Mouse (Mus musculus) stomach, postnatal 0 days (tissue): ENCODE measurements around the gene Ccn1. TPM values are rescaled to one million over a fixed set of nuclear protein-coding genes. Genes with fewer than 3 reads are reported as not detected.

Source experiments
- ATAC-seq: fragments of 200-750 bp; cut with Nextera tagmentation; 2 replicates; pipeline ENCODE4 v1.8.0; 2017; ENCODE audit not compliant: low FRiP score, low TSS enrichment
- DNase-seq: peaks from one replicate; pipeline ENCODE4 v3.0.0-alpha.2; 2016; ENCODE audit warnings: low spot score
- H3K27ac ChIP-seq: fragments of 300-500 bp; sonication (generic); replicated peaks from 2 replicates; pipeline ENCODE4 v1.5.1; 2014; ENCODE audit warnings: mild to moderate bottlenecking, control low read depth
- H3K27me3 ChIP-seq: fragments of 300-500 bp; sonication (generic); 2 replicates; pipeline ENCODE4 v1.6.1; 2014; ENCODE audit warnings: low read length; ENCODE audit not compliant: control insufficient read depth, insufficient read depth
- H3K36me3 ChIP-seq: fragments of 300-500 bp; sonication (generic); 2 replicates; pipeline ENCODE4 v1.6.1; 2014; ENCODE audit warnings: low read length, mixed read lengths; ENCODE audit not compliant: control insufficient read depth, insufficient read depth
- H3K4me1 ChIP-seq: fragments of 300-500 bp; sonication (generic); replicated peaks from 2 replicates; pipeline ENCODE4 v1.6.1; 2014; ENCODE audit warnings: antibody characterized with exemption; ENCODE audit not compliant: control insufficient read depth, insufficient read depth
- H3K4me2 ChIP-seq: fragments of 300-500 bp; sonication (generic); replicated peaks from 2 replicates; pipeline ENCODE4 v1.6.1; 2014; ENCODE audit warnings: low read depth, mild to moderate bottlenecking, control low read depth, moderate library complexity
- H3K4me3 ChIP-seq: fragments of 300-500 bp; sonication (generic); 2 replicates; pipeline ENCODE4 v1.5.1; 2014; ENCODE audit warnings: low read depth, low read length, control low read depth
- H3K9ac ChIP-seq: fragments of 300-500 bp; sonication (generic); 2 replicates; pipeline ENCODE4 v1.6.1; 2014; ENCODE audit warnings: mild to moderate bottlenecking, low read length, control low read depth, mixed read lengths
- H3K9me3 ChIP-seq: fragments of 300-500 bp; sonication (generic); 2 replicates; pipeline ENCODE4 v1.6.1; 2016; ENCODE audit warnings: low read length; ENCODE audit not compliant: control insufficient read depth
- CTCF ChIP-seq: IDR thresholded peaks from 2 replicates; pipeline ENCODE4 v1.5.1; 2016; ENCODE audit warnings: antibody characterized with exemption, low read depth, mild to moderate bottlenecking, moderate library complexity
- EP300 ChIP-seq: optimal IDR thresholded peaks from 2 replicates; pipeline ENCODE3; 2016; ENCODE audit warnings: antibody characterized with exemption
- WGBS: fragments of 180-500 bp; shearing (Covaris S2); extraction: QIAGEN DNeasy Blood & Tissue Kit; methylation state at CpG from one replicate; pipeline ENCODE4 v1.1.7; 2014; 5-methylcytosine and 5-hydroxymethylcytosine counted together
- polyA plus RNA-seq: library from polyadenylated mRNA; unstranded; fragments of >200 nt; fragmentation: Nextera tagmentation; extraction: Ambion mirVana; gene quantifications from 2 replicates; pipeline ENCODE4 v1.2.1, GENCODE M21; 2015

The Ccn1 gene
- polyA plus RNA-seq, 1 experiment from 2014 or later: 78.5 TPM

GRCm38 (mm10) chr3:145608320-145608719, 41.5 kb downstream of the Ccn1 start:
- 89% methylated on average over 5 of the region's 5 CpGs for WGBS
- H3K4me1 ChIP-seq: no peaks in the 10 kb centered on the region
- no peak for DNase-seq
- H3K27me3 ChIP-seq: no peaks in the 10 kb centered on the region
- no peak overlapping the region for H3K4me3 ChIP-seq
- no peak overlapping the region for H3K9ac ChIP-seq
- no peaks in the 10 kb centered on the region for H3K9me3 ChIP-seq
- no peak overlapping the region for H3K27ac ChIP-seq
- TF ChIP-seq EP300: no peak
- TF ChIP-seq CTCF: no peak
- H3K4me2 ChIP-seq: no peak overlapping the region
- H3K36me3 ChIP-seq: no peaks in the 10 kb centered on the region
- no peak for ATAC-seq

GRCm38 (mm10) chr3:145605437-145606123, 44.2 kb downstream of the Ccn1 start:
- ATAC-seq (no peak), DNase-seq (no peak)
- no peak overlapping the region for H3K27ac ChIP-seq
- H3K4me3 ChIP-seq: no peak overlapping the region
- H3K27me3 ChIP-seq: no peaks in the 10 kb centered on the region
- no peaks in the 10 kb centered on the region for H3K36me3 ChIP-seq
- no peak for TF ChIP-seq CTCF
- TF ChIP-seq EP300: no peak
- H3K9me3 ChIP-seq: no peaks in the 10 kb centered on the region
- 0 out of 2 replicates have a peak, but pooled peaks cover 5% of the 10 kb centered on the region for H3K4me1 ChIP-seq
- no peak overlapping the region for H3K4me2 ChIP-seq
- no peak overlapping the region for H3K9ac ChIP-seq
- 83% methylated on average over 5 of the region's 5 CpGs for WGBS

DNA sequence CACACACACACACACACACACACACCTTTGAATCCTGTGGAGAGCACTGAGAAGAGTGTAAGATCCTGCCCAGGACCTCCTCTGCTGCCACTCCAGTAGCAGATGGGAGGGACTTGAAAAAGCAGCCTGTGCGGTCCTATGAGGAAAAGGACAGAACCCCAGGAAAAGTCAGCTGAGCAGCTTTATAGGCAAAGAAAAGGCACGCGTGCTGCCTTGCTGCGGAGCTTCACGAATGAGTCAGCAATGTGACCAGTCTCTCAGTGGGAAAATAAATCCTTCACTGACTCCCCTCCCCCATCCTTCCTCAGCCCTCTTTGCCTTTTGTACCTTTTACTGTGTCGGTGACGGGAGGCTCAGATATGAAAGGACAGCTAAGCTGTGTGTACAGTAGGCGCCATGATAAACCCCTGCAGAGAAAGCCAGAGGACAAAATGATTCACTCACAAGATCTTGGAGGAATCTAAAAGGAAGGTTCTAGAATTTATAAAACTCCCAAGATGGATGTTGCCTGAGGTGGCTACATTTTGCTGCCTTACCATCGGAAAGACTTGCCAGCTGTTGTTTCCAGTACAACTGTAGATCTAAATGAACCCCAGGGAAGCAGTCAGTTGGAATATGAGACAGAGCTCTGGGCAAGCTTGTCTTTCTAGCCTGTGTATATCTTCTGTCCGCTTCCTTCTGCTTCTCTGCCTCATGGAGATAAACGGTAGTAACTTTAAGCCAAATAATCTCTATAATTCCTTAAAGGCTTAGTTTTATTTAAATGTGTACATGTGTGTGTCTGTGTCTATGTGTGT, 47.2 kb downstream of the Ccn1 start:
- Histone ChIP-seq H3K9me3 (no peaks in the 10 kb centered on the region), H3K4me2 (0 out of 2 replicates have a peak overlapping the region, but pooled peaks have one; percentile 11), H3K36me3 (no peaks in the 10 kb centered on the region; the same call in 1 of the 2 replicates), H3K4me3 (no peak overlapping the region), H3K4me1 (0 out of 2 replicates have a peak, but pooled peaks cover 5% of the 10 kb centered on the region), H3K9ac (no peak overlapping the region), H3K27me3 (no peaks in the 10 kb centered on the region), H3K27ac (peak overlapping the region; percentile 77)
- TF ChIP-seq EP300: no peak
- no peak for TF ChIP-seq CTCF
- peak; percentile 87 for ATAC-seq
- 27% methylated on average over 11 of the region's 11 CpGs for WGBS
- DNase-seq: peak; percentile 72

GRCm38 (mm10) chr3:145601345-145601744, 48.4 kb downstream of the Ccn1 start:
- Histone ChIP-seq H3K4me2 (no peak overlapping the region), H3K27ac (peak overlapping the region; percentile 74), H3K4me3 (no peak overlapping the region), H3K4me1 (0 out of 2 replicates have a peak, but pooled peaks cover 5% of the 10 kb centered on the region), H3K27me3 (no peaks in the 10 kb centered on the region), H3K9ac (no peak overlapping the region), H3K36me3 (no peaks in the 10 kb centered on the region; the same call in 1 of the 2 replicates), H3K9me3 (no peaks in the 10 kb centered on the region)
- DNase-seq: peak; percentile 59
- peak; percentile 75 for ATAC-seq
- no peak for TF ChIP-seq CTCF
- no peak for TF ChIP-seq EP300
- 41% methylated on average over 6 of the region's 6 CpGs for WGBS

DNA sequence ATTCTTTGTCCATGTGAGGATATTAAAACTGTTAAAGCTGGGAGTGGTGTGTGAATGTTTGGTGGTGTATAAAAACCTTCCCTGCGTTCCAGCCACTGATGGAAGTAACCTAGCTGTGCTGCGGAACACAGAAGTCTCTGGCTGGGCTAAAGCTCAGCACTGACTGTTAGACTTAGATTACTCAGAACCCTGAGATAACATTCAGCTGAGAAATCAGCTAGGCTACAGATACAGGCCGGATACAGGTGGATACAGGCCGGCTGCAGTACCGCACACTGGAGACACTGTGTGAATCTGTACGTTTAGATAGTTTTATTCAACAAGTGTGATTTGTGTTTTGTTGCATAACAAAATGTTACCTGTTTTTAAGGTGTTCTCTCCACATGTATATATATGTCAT, 49.0 kb downstream of the Ccn1 start:
- TF ChIP-seq EP300: no peak
- no peak for TF ChIP-seq CTCF
- H3K9me3 ChIP-seq: no peaks in the 10 kb centered on the region
- WGBS: 55% methylated on average over 6 of the region's 6 CpGs
- 0 out of 2 replicates have a peak, but pooled peaks cover 5% of the 10 kb centered on the region for H3K4me1 ChIP-seq
- H3K36me3 ChIP-seq: no peaks in the 10 kb centered on the region; the same call in 1 of the 2 replicates
- ATAC-seq: no peak
- H3K27me3 ChIP-seq: no peaks in the 10 kb centered on the region
- H3K27ac ChIP-seq: no peak overlapping the region
- no peak overlapping the region for H3K4me3 ChIP-seq
- DNase-seq: no peak
- H3K4me2 ChIP-seq: no peak overlapping the region
- no peak overlapping the region for H3K9ac ChIP-seq
